Mouse (Mus musculus): ENCODE measurements around the gene Zik1. TPM values are rescaled to one million over a fixed set of nuclear protein-coding genes. Genes with fewer than 3 reads are reported as not detected.

The Zik1 gene
- polyA plus RNA-seq (2015; fragmentation: Nextera tagmentation; extraction: Ambion mirVana) = 45.3 and 55.5 TPM in 2 replicates

DNA sequence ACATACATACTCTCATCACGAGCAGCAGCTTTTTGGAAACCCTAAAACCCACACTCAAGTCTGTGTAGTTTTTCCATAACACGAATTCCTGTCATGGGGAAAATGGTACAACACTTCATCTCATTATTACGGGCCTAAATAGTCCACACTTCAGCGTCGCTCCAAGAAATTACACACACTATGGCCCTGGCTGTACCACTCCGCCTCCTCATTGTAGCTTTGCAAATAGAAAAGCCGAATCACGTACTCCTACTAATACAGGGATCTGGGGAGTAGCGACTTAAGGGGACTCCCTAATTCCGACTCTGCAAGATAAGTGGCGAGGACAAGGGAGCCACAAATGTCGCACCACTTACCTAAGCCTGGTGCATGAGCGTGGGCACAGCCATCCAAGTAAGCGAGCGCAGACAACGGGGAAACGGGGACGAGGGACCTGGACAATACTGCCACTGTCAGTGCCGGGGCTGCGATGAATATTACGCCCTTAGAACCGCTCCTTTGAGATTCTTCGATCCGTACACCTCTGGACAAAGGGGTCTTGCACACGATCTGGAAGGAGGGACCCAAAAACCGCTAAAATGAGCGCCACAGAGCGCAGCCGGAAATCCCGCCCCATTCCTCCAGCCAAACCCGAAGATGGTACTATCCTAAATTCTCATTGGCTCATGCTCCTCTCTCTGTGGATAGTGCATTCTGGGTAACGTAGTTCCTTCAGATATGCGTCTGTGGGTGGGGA, at the start of gene Zik1:
Zik1 (minus strand) TSS at position 609 of the 736 bp plus-strand sequence.
- Histone ChIP-seq H3K27ac (ENCODE audit: low read length) (peak within 1 kb of the TSS; percentile 80), H3K9ac (ENCODE audit: low read depth, low read length) (peak within 1 kb of the TSS; percentile 74), H3K4me1 (ENCODE audit: control insufficient read depth, insufficient read depth, low read length) (peaks cover 23% of the 10 kb centered on the region), H3K4me2 (ENCODE audit: low read length) (peak within 1 kb of the TSS; percentile 78), H3K4me3 (ENCODE audit: low read depth, low read length) (peak within 1 kb of the TSS; percentile 58), H3K27me3 (ENCODE audit: control insufficient read depth, insufficient read depth, low read depth, low read length) (no peaks in the 10 kb centered on the region), H3K9me3 (replicated peaks; ENCODE audit: control insufficient read depth, low read length, poor library complexity, severe bottlenecking) (no peaks in the 10 kb centered on the region), H3K36me3 (ENCODE audit: control insufficient read depth, insufficient read depth, low read length) (peaks cover 23% of the 10 kb centered on the region)
- peak; percentile 99 for ATAC-seq
- 2% methylated on average over 33 of the region's 33 CpGs for WGBS

DNA sequence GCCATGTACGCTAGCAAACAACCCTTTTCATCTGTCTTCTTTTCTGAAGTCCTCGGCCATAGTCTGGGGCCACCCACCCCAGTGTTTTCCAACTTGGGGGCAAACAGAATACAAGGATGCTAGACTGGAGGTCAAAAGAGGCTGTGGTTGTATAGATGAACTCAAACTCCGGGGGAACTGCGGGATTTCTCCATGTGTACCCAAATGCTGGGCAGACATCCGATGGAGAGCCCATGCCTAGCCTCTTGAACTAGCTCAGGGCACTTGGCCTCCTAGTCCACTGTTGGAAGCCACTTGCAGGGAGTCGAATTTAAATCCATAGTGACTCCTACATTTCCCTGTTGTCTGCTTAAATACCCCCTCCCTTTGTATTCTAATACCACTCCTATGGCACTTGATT, 384 bp upstream of the Zik1 start:
- Histone ChIP-seq H3K9me3 (replicated peaks; ENCODE audit: control insufficient read depth, low read length, poor library complexity, severe bottlenecking) (no peaks in the 10 kb centered on the region), H3K4me2 (ENCODE audit: low read length) (peak overlapping the region; percentile 74)

GRCm38 (mm10) chr7:10480588-10481233, 14.5 kb downstream of the Zik1 start:
- Histone ChIP-seq H3K27ac (ENCODE audit: low read length) (no peak overlapping the region), H3K4me3 (ENCODE audit: low read depth, low read length) (peak overlapping the region; percentile 29), H3K9ac (ENCODE audit: low read depth, low read length) (no peak overlapping the region; the same call in 1 of the 2 replicates), H3K4me1 (ENCODE audit: control insufficient read depth, insufficient read depth, low read length) (no peaks in the 10 kb centered on the region), H3K36me3 (ENCODE audit: control insufficient read depth, insufficient read depth, low read length) (no peaks in the 10 kb centered on the region), H3K27me3 (ENCODE audit: control insufficient read depth, insufficient read depth, low read depth, low read length) (no peaks in the 10 kb centered on the region), H3K9me3 (replicated peaks; ENCODE audit: control insufficient read depth, low read length, poor library complexity, severe bottlenecking) (no peaks in the 10 kb centered on the region), H3K4me2 (ENCODE audit: low read length) (peak overlapping the region; percentile 39)
- ATAC-seq = peak; percentile 89
- 65% methylated on average over 18 of the region's 18 CpGs for WGBS

More for the DNA sequence above, 384 bp upstream of the Zik1 start:
- Histone ChIP-seq H3K4me3 (ENCODE audit: low read depth, low read length) (peak overlapping the region; percentile 58), H3K27me3 (ENCODE audit: control insufficient read depth, insufficient read depth, low read depth, low read length) (no peaks in the 10 kb centered on the region), H3K27ac (ENCODE audit: low read length) (peak overlapping the region; percentile 63; the same call in 1 of the 2 replicates), H3K36me3 (ENCODE audit: control insufficient read depth, insufficient read depth, low read length) (peaks cover 17% of the 10 kb centered on the region), H3K9ac (ENCODE audit: low read depth, low read length) (peak overlapping the region; percentile 51; the same call in 1 of the 2 replicates), H3K4me1 (ENCODE audit: control insufficient read depth, insufficient read depth, low read length) (peaks cover 23% of the 10 kb centered on the region)
- no peak for ATAC-seq
- 33% methylated on average over 6 of the region's 6 CpGs for WGBS

GRCm38 (mm10) chr7:10479813-10480212, 15.4 kb downstream of the Zik1 start:
- no peaks in the 10 kb centered on the region for H3K36me3 ChIP-seq (ENCODE audit: control insufficient read depth, insufficient read depth, low read length)
- no peak overlapping the region for H3K4me2 ChIP-seq (ENCODE audit: low read length)
- no peaks in the 10 kb centered on the region for H3K9me3 ChIP-seq (replicated peaks; ENCODE audit: control insufficient read depth, low read length, poor library complexity, severe bottlenecking)
- H3K27me3 ChIP-seq (ENCODE audit: control insufficient read depth, insufficient read depth, low read depth, low read length) = no peaks in the 10 kb centered on the region
- no peak overlapping the region for H3K9ac ChIP-seq (ENCODE audit: low read depth, low read length)
- ATAC-seq = no peak
- H3K27ac ChIP-seq (ENCODE audit: low read length) = no peak overlapping the region
- no peaks in the 10 kb centered on the region for H3K4me1 ChIP-seq (ENCODE audit: control insufficient read depth, insufficient read depth, low read length)
- no peak overlapping the region for H3K4me3 ChIP-seq (ENCODE audit: low read depth, low read length)

GRCm38 (mm10) chr7:10458166-10458565, 37.0 kb downstream of the Zik1 start:
- Histone ChIP-seq H3K36me3 (ENCODE audit: control insufficient read depth, insufficient read depth, low read length) (no peaks in the 10 kb centered on the region; the same call in 1 of the 2 replicates), H3K9ac (ENCODE audit: low read depth, low read length) (no peak overlapping the region), H3K4me2 (ENCODE audit: low read length) (no peak overlapping the region), H3K4me1 (ENCODE audit: control insufficient read depth, insufficient read depth, low read length) (no peaks in the 10 kb centered on the region), H3K27me3 (ENCODE audit: control insufficient read depth, insufficient read depth, low read depth, low read length) (no peaks in the 10 kb centered on the region), H3K9me3 (replicated peaks; ENCODE audit: control insufficient read depth, low read length, poor library complexity, severe bottlenecking) (peaks cover 11% of the 10 kb centered on the region; the same call in 1 of the 2 replicates), H3K4me3 (ENCODE audit: low read depth, low read length) (no peak overlapping the region), H3K27ac (ENCODE audit: low read length) (no peak overlapping the region)
- WGBS = 66% methylated on average over 3 of the region's 3 CpGs
- no peak for ATAC-seq

DNA sequence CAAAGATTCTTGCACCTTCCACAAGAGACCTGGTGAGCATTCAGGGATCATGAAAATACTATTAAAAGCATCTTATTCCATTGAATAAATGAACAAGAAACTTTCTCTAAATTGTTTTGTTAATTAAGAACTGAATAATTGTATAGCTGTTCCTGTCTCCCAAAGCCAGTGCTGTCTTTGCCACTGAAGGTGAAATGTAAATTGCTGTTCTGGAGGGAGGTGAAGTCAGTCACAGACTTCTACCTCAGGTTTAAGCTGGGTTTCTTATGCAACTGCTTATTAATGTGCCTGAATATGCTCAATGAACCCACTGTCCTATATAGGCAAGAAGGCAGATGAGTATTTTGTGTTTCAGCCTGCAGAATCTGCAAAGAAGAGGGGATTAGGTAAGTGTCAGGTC, 52.2 kb downstream of the Zik1 start, which contains the start of gene Vmn1r67:
Vmn1r67 (plus strand) TSS at position 301 of the 400 bp plus-strand sequence.
- no peaks in the 10 kb centered on the region for H3K27me3 ChIP-seq (ENCODE audit: control insufficient read depth, insufficient read depth, low read depth, low read length)
- no peaks in the 10 kb centered on the region for H3K36me3 ChIP-seq (ENCODE audit: control insufficient read depth, insufficient read depth, low read length)
- no peak within 1 kb of the TSS for H3K9ac ChIP-seq (ENCODE audit: low read depth, low read length)
- peaks cover 12% of the 10 kb centered on the region for H3K9me3 ChIP-seq (replicated peaks; ENCODE audit: control insufficient read depth, low read length, poor library complexity, severe bottlenecking)
- H3K4me3 ChIP-seq (ENCODE audit: low read depth, low read length) = no peak within 1 kb of the TSS
- H3K4me2 ChIP-seq (ENCODE audit: low read length) = no peak within 1 kb of the TSS
- no peaks in the 10 kb centered on the region for H3K4me1 ChIP-seq (ENCODE audit: control insufficient read depth, insufficient read depth, low read length)
- no peak within 1 kb of the TSS for H3K27ac ChIP-seq (ENCODE audit: low read length)
- ATAC-seq = no peak

Other genes starting within 250 kb of the Zik1 start
- gene Vmn1r66, start 217.4 kb downstream of the Zik1 start, polyA plus RNA-seq (2015; fragmentation: Nextera tagmentation; extraction: Ambion mirVana) = not detected in 2 replicates
- gene Vmn1r67, start 52.1 kb downstream of the Zik1 start, polyA plus RNA-seq (2015; fragmentation: Nextera tagmentation; extraction: Ambion mirVana) = not detected in 2 replicates
- gene Vmn1r68, start 63.1 kb upstream of the Zik1 start, polyA plus RNA-seq (2015; fragmentation: Nextera tagmentation; extraction: Ambion mirVana) = not detected in 2 replicates
- not detected in 2 replicates for gene Vmn1r69, start 118.3 kb upstream of the Zik1 start, polyA plus RNA-seq (2015; fragmentation: Nextera tagmentation; extraction: Ambion mirVana)
- not detected in 2 replicates for gene Vmn1r70, start 136.1 kb upstream of the Zik1 start, polyA plus RNA-seq (2015; fragmentation: Nextera tagmentation; extraction: Ambion mirVana)
- gene Nlrp4b, start 192.4 kb upstream of the Zik1 start, polyA plus RNA-seq (2015; fragmentation: Nextera tagmentation; extraction: Ambion mirVana) = not detected in 2 replicates

Measured in midbrain, embryonic 16.5 days (tissue).